Mouse (Mus musculus): ENCODE measurements at regions not wholly inside any gene's neighbourhood (a gene's known extent, or its start where the extent isn't known, plus 50 kb on each side); places are given as distances from the start of the nearest gene placed in this dataset.

DNA sequence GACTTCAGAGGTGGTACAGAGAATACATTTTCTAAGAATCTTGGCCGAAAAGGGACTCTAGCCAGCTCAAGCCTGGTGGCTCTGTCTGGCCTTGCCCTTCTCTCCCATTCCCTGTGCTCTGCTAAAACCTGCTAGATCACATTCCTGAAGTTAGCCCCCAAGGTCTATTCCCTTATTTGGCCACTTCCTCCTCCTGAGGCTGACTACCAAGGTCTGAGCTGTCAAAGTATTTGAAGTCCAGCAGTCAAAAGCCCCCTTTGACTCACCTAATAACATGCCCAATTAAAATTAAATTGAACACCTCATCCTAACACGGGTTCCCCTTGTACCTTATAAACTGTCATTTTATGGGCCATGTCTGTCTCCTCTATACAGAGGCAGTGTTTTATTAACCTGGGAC lies 61.1 kb upstream of the Fam3c start:
- no peak overlapping the region for H3K4me2 ChIP-seq (replicated peaks; ENCODE audit: low read depth, low read length)
- ATAC-seq (ENCODE audit: insufficient number of reproducible peaks, insufficient read depth, low FRiP score, low read depth): peak; percentile 86
- no peaks in the 10 kb centered on the region for H3K36me3 ChIP-seq (ENCODE audit: control insufficient read depth, insufficient read depth, low read length)
- H3K4me3 ChIP-seq (ENCODE audit: low read depth, low read length): no peak overlapping the region
- no peaks in the 10 kb centered on the region for H3K4me1 ChIP-seq (ENCODE audit: control insufficient read depth, insufficient read depth, low read length)
- no peak overlapping the region for H3K9ac ChIP-seq (replicated peaks; ENCODE audit: low read depth, low read length)
- no peaks in the 10 kb centered on the region for H3K9me3 ChIP-seq (ENCODE audit: control insufficient read depth, low read depth, low read length)
- H3K27me3 ChIP-seq (ENCODE audit: control insufficient read depth, insufficient read depth, low read length): no peaks in the 10 kb centered on the region
- 42% methylated on average over 2 of the region's 2 CpGs for WGBS
- H3K27ac ChIP-seq (ENCODE audit: low read length): 0 out of 2 replicates have a peak overlapping the region, but pooled peaks have one; percentile 10

DNA sequence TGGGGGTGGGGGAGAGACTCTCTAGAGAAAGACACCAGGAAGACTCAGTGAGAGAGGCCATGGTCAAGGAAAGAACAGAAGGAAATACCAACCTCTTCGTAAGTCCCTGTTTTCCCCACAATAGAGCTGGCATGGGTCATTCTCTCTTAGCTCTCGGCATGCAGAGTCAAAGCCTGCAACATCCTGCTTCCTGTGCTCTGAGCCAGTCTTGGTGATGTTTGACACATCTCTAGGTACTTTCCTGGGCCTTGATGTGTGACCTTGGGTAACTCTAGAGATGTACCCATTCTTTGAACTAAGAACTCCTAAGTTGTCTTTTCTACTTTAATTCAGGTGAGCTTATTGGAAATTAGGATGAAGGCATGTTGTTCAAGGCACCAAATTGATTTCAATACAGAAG lies 55.8 kb upstream of the Fam3c start:
- Histone ChIP-seq H3K9ac (replicated peaks; ENCODE audit: low read depth, low read length) (no peak overlapping the region), H3K9me3 (ENCODE audit: control insufficient read depth, low read depth, low read length) (no peaks in the 10 kb centered on the region), H3K27me3 (ENCODE audit: control insufficient read depth, insufficient read depth, low read length) (no peaks in the 10 kb centered on the region), H3K4me1 (ENCODE audit: control insufficient read depth, insufficient read depth, low read length) (no peaks in the 10 kb centered on the region), H3K4me3 (ENCODE audit: low read depth, low read length) (no peak overlapping the region), H3K36me3 (ENCODE audit: control insufficient read depth, insufficient read depth, low read length) (no peaks in the 10 kb centered on the region), H3K27ac (ENCODE audit: low read length) (no peak overlapping the region), H3K4me2 (replicated peaks; ENCODE audit: low read depth, low read length) (no peak overlapping the region)
- no peak for ATAC-seq (ENCODE audit: insufficient number of reproducible peaks, insufficient read depth, low FRiP score, low read depth)
- 92% methylated on average over 2 of the region's 2 CpGs for WGBS

DNA sequence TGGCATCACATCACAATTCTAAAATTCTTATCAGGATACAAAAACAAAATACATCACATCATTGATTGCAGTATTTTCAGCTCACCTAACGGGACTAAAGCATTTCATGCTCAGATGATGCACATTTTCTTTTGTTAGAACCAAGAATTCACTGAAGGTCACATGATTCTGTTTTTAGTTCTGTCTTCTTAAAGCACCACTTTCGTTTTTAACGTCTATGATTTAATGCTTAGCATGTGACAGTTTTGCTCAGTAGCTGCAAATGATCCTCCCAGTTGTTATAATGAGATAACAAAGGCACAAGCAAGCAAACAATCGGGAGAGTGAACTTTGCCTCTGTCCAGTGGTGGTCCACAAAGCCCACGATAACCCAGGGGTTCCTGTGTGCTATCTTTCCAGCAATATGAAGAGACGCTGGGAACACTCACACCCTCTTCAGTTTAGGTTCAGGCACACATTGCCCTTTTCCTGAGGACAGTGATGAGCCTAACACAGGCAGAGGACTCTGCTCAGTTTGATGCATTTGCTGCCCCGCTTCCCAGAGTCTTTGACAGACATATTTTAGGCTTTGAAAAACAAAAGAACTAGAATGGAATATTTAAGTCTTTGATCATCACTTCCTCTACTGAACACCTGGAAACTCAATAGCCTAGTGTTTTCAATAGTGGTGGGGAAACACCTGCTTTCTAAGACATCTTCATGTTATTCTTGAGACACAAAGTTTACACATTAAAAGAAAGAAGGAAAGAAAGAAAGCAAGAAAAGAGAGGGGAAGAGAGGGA lies 53.0 kb upstream of the Fam3c start:
- Histone ChIP-seq H3K4me1 (ENCODE audit: control insufficient read depth, insufficient read depth, low read length) (no peaks in the 10 kb centered on the region), H3K9me3 (ENCODE audit: control insufficient read depth, low read depth, low read length) (no peaks in the 10 kb centered on the region), H3K9ac (replicated peaks; ENCODE audit: low read depth, low read length) (no peak overlapping the region), H3K36me3 (ENCODE audit: control insufficient read depth, insufficient read depth, low read length) (no peaks in the 10 kb centered on the region), H3K27ac (ENCODE audit: low read length) (no peak overlapping the region), H3K4me2 (replicated peaks; ENCODE audit: low read depth, low read length) (no peak overlapping the region), H3K4me3 (ENCODE audit: low read depth, low read length) (no peak overlapping the region), H3K27me3 (ENCODE audit: control insufficient read depth, insufficient read depth, low read length) (no peaks in the 10 kb centered on the region)
- ATAC-seq (ENCODE audit: insufficient number of reproducible peaks, insufficient read depth, low FRiP score, low read depth): no peak
- WGBS: 65% methylated on average over 7 of the region's 7 CpGs

All from stomach, embryonic 14.5 days (tissue).